Mouse (Mus musculus) kidney, adult 2 months (tissue): ENCODE measurements at regions not wholly inside any gene's neighbourhood (a gene's known extent, or its start where the extent isn't known, plus 50 kb on each side); places are given as distances from the start of the nearest gene placed in this dataset.

ENCODE experiments used
- DNase-seq: peaks from one replicate; pipeline ENCODE4 v3.0.0; 2021
- H3K27ac ChIP-seq: fragments of 200-500 bp; 2 replicates; pipeline ENCODE4 v1.5.1; 2012; ENCODE audit warnings: low read depth, low read length, control low read depth, inconsistent platforms; ENCODE audit not compliant: insufficient read depth
- H3K27me3 ChIP-seq: fragments of 200-500 bp; replicated peaks from 2 replicates; pipeline ENCODE4 v1.6.1; 2012; ENCODE audit warnings: mild to moderate bottlenecking, moderate library complexity, low read length, inconsistent platforms; ENCODE audit not compliant: control insufficient read depth, insufficient read depth
- H3K36me3 ChIP-seq: fragments of 200-500 bp; 2 replicates; pipeline ENCODE4 v1.6.1; 2012; ENCODE audit warnings: mild to moderate bottlenecking, moderate library complexity, low read length, inconsistent platforms; ENCODE audit not compliant: control insufficient read depth, insufficient read depth
- H3K4me1 ChIP-seq: fragments of 200-500 bp; 2 replicates; pipeline ENCODE4 v1.6.1; 2011; ENCODE audit warnings: low read length; ENCODE audit not compliant: control insufficient read depth, insufficient read depth
- H3K4me3 ChIP-seq: fragments of 200-500 bp; 2 replicates; pipeline ENCODE4 v1.5.1; 2011; ENCODE audit warnings: mild to moderate bottlenecking, low read depth, low read length, control low read depth; ENCODE audit not compliant: insufficient read depth
- CTCF ChIP-seq: fragments of 200-500 bp; conservative IDR thresholded peaks from 2 replicates; pipeline ENCODE4 v1.5.1; 2011; ENCODE audit warnings: low read depth, mild to moderate bottlenecking, control low read depth, low read length, moderate library complexity, mixed read lengths; ENCODE audit not compliant: insufficient read depth, insufficient read length
- POLR2A ChIP-seq: fragments of 200-500 bp; IDR thresholded peaks from one replicate; pipeline ENCODE4 v1.6.1; 2011; ENCODE audit warnings: low read depth, low read length, control low read depth
- WGBS: fragments of 180-500 bp; shearing (Covaris S2); methylation state at CpG from one replicate; pipeline ENCODE4 v1.1.7; 2018; 5-methylcytosine and 5-hydroxymethylcytosine counted together

DNA sequence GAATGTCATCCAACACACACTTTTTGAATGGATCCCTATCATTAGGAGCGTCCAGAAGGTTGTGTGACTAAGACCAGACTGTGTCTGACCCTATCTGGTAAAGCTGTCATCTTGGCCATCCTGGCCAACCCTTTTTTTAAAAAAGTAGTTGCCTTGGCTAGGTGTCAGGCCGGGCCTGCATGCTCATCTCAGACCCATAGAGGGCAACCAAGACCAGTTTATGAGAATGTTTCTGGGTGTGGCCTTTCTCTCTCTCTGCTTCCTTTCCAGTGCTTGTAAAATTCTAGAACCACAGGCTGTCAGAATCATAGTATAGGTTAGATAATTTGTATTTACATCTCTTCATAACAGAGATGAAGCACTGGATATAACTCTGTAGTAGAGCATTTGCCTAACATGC lies 62.8 kb upstream of the Las1l start:
- WGBS: 19% methylated on average over 2 of the region's 2 CpGs
- peak; percentile 68 for DNase-seq
- Histone ChIP-seq H3K36me3 (no peaks in the 10 kb centered on the region), H3K27ac (no peak overlapping the region), H3K4me3 (no peak overlapping the region), H3K27me3 (no peaks in the 10 kb centered on the region), H3K4me1 (no peaks in the 10 kb centered on the region)
- TF ChIP-seq CTCF (peak; percentile 62), POLR2A (no peak)

- TF ChIP-seq CTCF: no peak
- no peak for TF ChIP-seq POLR2A
- 77% methylated on average over 3 of the region's 3 CpGs for WGBS
- Histone ChIP-seq H3K4me1 (no peaks in the 10 kb centered on the region), H3K4me3 (no peak overlapping the region), H3K36me3 (no peaks in the 10 kb centered on the region), H3K27ac (no peak overlapping the region), H3K27me3 (no peaks in the 10 kb centered on the region)
- DNase-seq: no peak
Observed at GRCm38 (mm10) chrX:96020407-96020806, 63.6 kb upstream of the Las1l start.

GRCm38 (mm10) chrX:96025374-96025773 lies 68.6 kb upstream of the Las1l start:
- H3K36me3 ChIP-seq: no peaks in the 10 kb centered on the region
- no peak for DNase-seq
- H3K4me3 ChIP-seq: no peak overlapping the region
- H3K4me1 ChIP-seq: no peaks in the 10 kb centered on the region
- WGBS: 68% methylated on average over 3 of the region's 3 CpGs
- H3K27me3 ChIP-seq: no peaks in the 10 kb centered on the region
- peak overlapping the region; percentile 88 for H3K27ac ChIP-seq
- TF ChIP-seq POLR2A: no peak
- TF ChIP-seq CTCF: no peak

- no peak for TF ChIP-seq POLR2A
- TF ChIP-seq CTCF: no peak
- no peaks in the 10 kb centered on the region for H3K27me3 ChIP-seq
- WGBS: 37% methylated on average over 5 of the region's 5 CpGs
- H3K4me1 ChIP-seq: no peaks in the 10 kb centered on the region
- no peaks in the 10 kb centered on the region for H3K36me3 ChIP-seq
- peak overlapping the region; percentile 88 for H3K27ac ChIP-seq
- H3K4me3 ChIP-seq: no peak overlapping the region
- DNase-seq: peak; percentile 70
Observed at GRCm38 (mm10) chrX:96025876-96026275, 69.1 kb upstream of the Las1l start.

DNA sequence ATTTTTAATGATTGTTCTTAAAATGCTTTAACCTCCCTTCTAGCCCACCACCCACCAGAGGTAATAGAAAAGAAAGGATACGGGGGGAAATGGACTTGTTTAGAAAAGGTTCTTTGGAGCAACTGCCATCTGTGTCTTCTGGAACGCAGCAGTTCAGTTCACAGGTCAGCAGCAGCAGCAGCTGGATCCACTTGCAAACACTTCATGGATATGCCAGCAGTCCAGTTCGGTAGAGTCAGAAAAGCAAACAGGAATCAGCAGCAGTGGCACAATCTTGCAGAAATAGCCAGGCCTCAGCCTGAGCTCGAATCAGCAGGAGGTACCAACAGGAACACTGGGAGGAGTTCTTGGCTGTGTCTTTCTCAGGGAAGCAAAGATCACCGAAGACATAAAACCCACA lies 64.3 kb upstream of the Msn start:
- no peaks in the 10 kb centered on the region for H3K4me1 ChIP-seq
- WGBS: 69% methylated on average over 5 of the region's 5 CpGs
- no peak overlapping the region for H3K27ac ChIP-seq
- TF ChIP-seq CTCF (no peak), POLR2A (no peak)
- H3K36me3 ChIP-seq: no peaks in the 10 kb centered on the region
- no peak overlapping the region for H3K4me3 ChIP-seq
- no peaks in the 10 kb centered on the region for H3K27me3 ChIP-seq
- no peak for DNase-seq

DNA sequence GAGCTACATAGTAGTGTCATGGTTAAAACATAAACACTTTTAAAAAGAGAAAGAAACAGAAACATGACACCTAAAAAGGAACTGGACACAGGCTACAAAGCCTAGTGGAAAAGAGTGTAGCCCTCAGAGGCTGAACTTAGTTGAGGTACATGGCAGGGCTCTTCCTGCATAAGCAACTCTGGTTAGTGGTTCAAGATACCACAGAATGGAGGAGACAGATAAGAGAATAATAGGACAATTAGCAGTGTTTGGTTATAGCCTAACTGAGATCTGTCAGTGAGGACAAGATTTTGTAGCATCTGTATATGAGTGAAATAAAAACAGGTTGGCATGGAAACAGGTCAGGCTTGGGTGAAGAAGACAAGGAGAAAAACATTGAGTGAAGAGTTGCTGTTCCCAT lies 60.5 kb upstream of the Msn start:
- H3K27ac ChIP-seq: no peak overlapping the region
- H3K36me3 ChIP-seq: no peaks in the 10 kb centered on the region
- no peak for TF ChIP-seq POLR2A
- TF ChIP-seq CTCF: no peak
- H3K4me3 ChIP-seq: no peak overlapping the region
- no peaks in the 10 kb centered on the region for H3K27me3 ChIP-seq
- no peaks in the 10 kb centered on the region for H3K4me1 ChIP-seq
- DNase-seq: no peak

- no peak for DNase-seq
- Histone ChIP-seq H3K4me1 (no peaks in the 10 kb centered on the region), H3K36me3 (no peaks in the 10 kb centered on the region), H3K27ac (no peak overlapping the region), H3K4me3 (no peak overlapping the region), H3K27me3 (no peaks in the 10 kb centered on the region)
- WGBS: 67% methylated on average over 3 of the region's 3 CpGs
- TF ChIP-seq POLR2A: no peak
- TF ChIP-seq CTCF: no peak
Observed at GRCm38 (mm10) chrX:96042193-96042592, 53.6 kb upstream of the Msn start.
